Mouse (Mus musculus): Measurements from ENCODE around the gene Pqlc3. TPM values are rescaled to one million over a fixed set of nuclear protein-coding genes. Genes with fewer than 3 reads are reported as not detected.
A peak's percentile ranks its signal among the peaks of the same experiment; 100 is the strongest.

Gene Pqlc3
- total and polyA plus RNA-seq, 3 experiments, result 5.2 to 13.1 TPM; not detected in 1

DNA sequence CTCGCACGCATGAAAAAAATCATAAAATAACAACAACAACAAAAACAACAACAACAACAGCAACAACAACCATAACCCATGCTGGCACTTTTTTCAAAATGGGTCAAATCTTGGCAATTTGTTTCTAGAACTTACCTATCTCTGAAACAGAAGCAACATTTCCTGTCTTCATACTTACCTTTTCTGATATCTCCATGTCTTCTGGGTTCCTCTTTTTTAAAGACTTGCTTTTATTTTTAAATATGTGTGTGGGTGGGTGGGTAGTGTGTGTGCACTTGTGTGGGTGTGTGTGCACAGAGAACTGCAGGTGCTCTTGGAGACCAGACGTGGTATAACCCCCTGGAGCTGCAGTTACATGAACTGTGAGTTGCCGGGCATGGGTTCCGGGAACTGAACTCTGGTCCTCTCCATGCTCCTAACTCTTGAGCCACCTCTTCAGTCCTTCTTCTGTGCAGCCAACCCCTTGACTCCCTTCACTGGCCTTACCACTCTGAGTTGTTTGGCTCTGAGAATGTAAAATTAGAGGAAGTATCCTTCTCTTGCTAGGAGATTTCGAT lies 24.4 kb upstream of the Pqlc3 start (continued):
- TF ChIP-seq MYB (IDR thresholded peaks at IDR 0.05; ENCODE audit: low read depth, low read length) (no peak), GATA1 (IDR thresholded peaks at IDR 0.05; ENCODE audit: low read depth, low read length) (peak; percentile 53), RCOR1 (IDR thresholded peaks at IDR 0.05; ENCODE audit: low read depth, low read length) (no peak), RAD21 (IDR thresholded peaks at IDR 0.05; ENCODE audit: low read depth, low read length) (no peak), CHD1 (IDR thresholded peaks at IDR 0.05; ENCODE audit: low read depth, low read length) (no peak), MAFK (IDR thresholded peaks at IDR 0.05; ENCODE audit: borderline replicate concordance, low read depth, low read length) (no peak), POLR2AphosphoS5 (IDR thresholded peaks at IDR 0.05; ENCODE audit: borderline replicate concordance, low read depth, low read length) (no peak), USF1 (IDR thresholded peaks at IDR 0.05; ENCODE audit: low read depth, low read length) (no peak), USF2 (IDR thresholded peaks at IDR 0.05; ENCODE audit: borderline replicate concordance in 1 of 2, insufficient read depth in 1 of 2, low read depth in 1 of 2, low read length in 2 of 2) (no peak), SIN3A (IDR thresholded peaks at IDR 0.05; ENCODE audit: low read length) (no peak; the same call in 1 of the 2 replicates), ZC3H11A (IDR thresholded peaks at IDR 0.05; ENCODE audit: low read depth, low read length) (no peak), NELFE (IDR thresholded peaks at IDR 0.05; ENCODE audit: low read depth, low read length) (no peak), E2F4 (IDR thresholded peaks at IDR 0.05; ENCODE audit: borderline replicate concordance, low read depth, low read length) (no peak), UBTF (IDR thresholded peaks at IDR 0.05; ENCODE audit: borderline replicate concordance, insufficient read depth, low read depth, low read length) (no peak), CHD2 (IDR thresholded peaks at IDR 0.05; ENCODE audit: low read length) (no peak), TAL1 (IDR thresholded peaks at IDR 0.05; ENCODE audit: low read length) (no peak), JUND (IDR thresholded peaks at IDR 0.05; ENCODE audit: low read depth, low read length) (no peak), CTCF (IDR thresholded peaks at IDR 0.05 in 2 of 3, conservative IDR thresholded peaks at IDR 0.05 in 1 of 3; ENCODE audit: control insufficient read depth in 1 of 3, insufficient read depth in 1 of 3, low read depth in 2 of 3, low read length in 3 of 3, poor library complexity in 1 of 3, severe bottlenecking in 1 of 3) (no peak), ETS1 (IDR thresholded peaks at IDR 0.05; ENCODE audit: low read depth, low read length) (peak; percentile 64), MXI1 (IDR thresholded peaks at IDR 0.05; ENCODE audit: low read depth, low read length) (no peak)

DNA sequence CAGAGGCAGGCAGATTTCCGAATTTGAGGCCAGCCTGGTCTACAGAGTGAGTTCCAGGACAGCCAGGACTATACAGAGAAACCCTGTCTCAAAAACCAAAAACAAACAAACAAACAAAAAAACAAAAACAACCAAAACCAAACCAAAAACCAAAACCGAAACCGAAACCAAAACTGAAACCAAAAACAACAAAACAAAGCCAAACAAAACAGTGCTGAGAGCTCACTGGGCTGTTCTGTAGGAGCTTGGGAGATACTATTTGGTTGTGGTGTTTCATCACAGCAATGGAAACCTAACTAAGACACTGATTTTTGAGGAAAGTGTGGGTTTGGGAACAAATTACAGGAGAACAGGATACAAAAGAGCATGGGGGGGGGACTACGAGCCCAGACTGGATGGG lies 21.9 kb upstream of the Pqlc3 start:
- no peak for DNase-seq (ENCODE audit: low read depth, low spot score)
- Histone ChIP-seq H3K36me3 (ENCODE audit: control insufficient read depth in 1 of 2, insufficient read depth in 2 of 2, low read length in 2 of 2) (peaks cover 0 to 16% of the 10 kb centered on the region in 2 experiments; a peak in 2 of 4 replicates), H3K4me3 (ENCODE audit: control insufficient read depth in 1 of 2, insufficient read depth in 1 of 2, low read depth in 2 of 2, low read length in 2 of 2) (no peak overlapping the region), H3K27me3 (ENCODE audit: control insufficient read depth in 1 of 2, insufficient read depth in 2 of 2, low read length in 2 of 2) (no peaks in the 10 kb centered on the region), H3K9me3 (replicated peaks; ENCODE audit: insufficient read depth, low read length) (no peaks in the 10 kb centered on the region), H3K9ac (ENCODE audit: control insufficient read depth, low read depth, low read length, poor library complexity, severe bottlenecking) (no peak overlapping the region), H3K4me1 (ENCODE audit: control insufficient read depth in 1 of 2, insufficient read depth in 2 of 2, low read length in 2 of 2) (peaks cover 16 to 33% of the 10 kb centered on the region in 2 experiments), H3K79me2 (ENCODE audit: control insufficient read depth, insufficient read depth, low read length, poor library complexity) (no peaks in the 10 kb centered on the region), H3K27ac (ENCODE audit: control insufficient read depth, low read depth, low read length) (no peak overlapping the region)
- TF ChIP-seq ETS1 (IDR thresholded peaks at IDR 0.05; ENCODE audit: low read depth, low read length) (0 out of 2 replicates have a peak, but pooled peaks have one; percentile 29), USF1 (IDR thresholded peaks at IDR 0.05; ENCODE audit: low read depth, low read length) (no peak), TAL1 (IDR thresholded peaks at IDR 0.05; ENCODE audit: low read length) (no peak), HCFC1 (IDR thresholded peaks at IDR 0.05; ENCODE audit: low read depth, low read length) (no peak)

All from MEL (cell line).